ENCODE assay signal across 23 mouse cellular contexts in genomic region chr11:80902664-80903063, GRCm38 (mm10). TPM values are rescaled to one million over a fixed set of nuclear protein-coding genes. Genes with fewer than 3 reads are reported as not detected.
DNase-seq lines count a peak whose midpoint lies in the region; ATAC-seq and TF ChIP-seq lines count a peak whose summit lies in the region.
"Had no signal": no experiment of that assay in that cellular context is flagged by ENCODE, and none has a peak within 500 bp of the region (broad histone marks: within the 10 kb centered on the region; RNA-seq: fewer than 3 reads in every experiment).

No protein-coding gene starts in this region.

- ATAC-seq in kidney, embryonic 15.5 days (replicated peaks; ENCODE audit: low FRiP score) = no peak
- ATAC-seq in kidney, postnatal 0 days (replicated peaks; ENCODE audit: low FRiP score, low read depth) = no peak
- ATAC-seq in Patski = peak; percentile 84
- ATAC-seq: activated CD4-positive, CD25-positive, alpha-beta regulatory T cell, adult 4 months; CD4-positive, CD25-positive, alpha-beta regulatory T cell, adult 4 months had no signal

- H3K36me3 ChIP-seq in kidney, embryonic 15.5 days = no peaks in the 10 kb centered on the region
- H3K36me3 ChIP-seq in kidney, postnatal 0 days (ENCODE audit: insufficient read depth, low read length) = no peaks in the 10 kb centered on the region
- no peaks in the 10 kb centered on the region for H3K36me3 ChIP-seq in hindbrain, embryonic 10.5 days
- H3K36me3 ChIP-seq: G1E had no signal

- in situ Hi-C loops in Patski (cut with MboI; ENCODE audit: low pct_unique_long_range_greater_than_20kb) = no loop called here

- WGBS in kidney, embryonic 15.5 days = 27% methylated on average over 7 of the region's 7 CpGs
- WGBS in kidney, postnatal 0 days = 19% methylated on average over 7 of the region's 7 CpGs
- 77% methylated on average over 7 of the region's 7 CpGs for WGBS in hindbrain, embryonic 10.5 days

- no peak overlapping the region for H3K9ac ChIP-seq in kidney, embryonic 15.5 days
- H3K9ac ChIP-seq in kidney, postnatal 0 days (ENCODE audit: low read depth, low read length) = no peak overlapping the region

- no peak for TF ChIP-seq CTCF in kidney, postnatal 0 days (IDR thresholded peaks at IDR 0.05; ENCODE audit: low read depth)
- TF ChIP-seq CTCF in Patski (IDR thresholded peaks at IDR 0.05) = no peak

- POLR2A ChIA-PET in Patski (lab: Charles Lee) = no interaction called here

- 0 out of 2 replicates have a peak overlapping the region, but pooled peaks have one; percentile 4 for H3K4me2 ChIP-seq in kidney, embryonic 15.5 days
- H3K4me2 ChIP-seq in kidney, postnatal 0 days (ENCODE audit: low read length) = no peak overlapping the region

- CTCF ChIA-PET in Patski (lab: Charles Lee) = interaction anchor here (1.6 kb wide), 1 partner anchor 30 kb away, joined by 4 read pairs; no protein-coding TSS in a partner anchor

- no peaks in the 10 kb centered on the region for H3K9me3 ChIP-seq in kidney, embryonic 15.5 days (replicated peaks)
- H3K9me3 ChIP-seq in kidney, postnatal 0 days (replicated peaks; ENCODE audit: low read length) = no peaks in the 10 kb centered on the region
- H3K9me3 ChIP-seq in hindbrain, embryonic 10.5 days = no peaks in the 10 kb centered on the region

- no peak overlapping the region for H3K4me3 ChIP-seq in kidney, embryonic 15.5 days (replicated peaks)
- H3K4me3 ChIP-seq in kidney, postnatal 0 days (replicated peaks; ENCODE audit: low read depth, low read length) = no peak overlapping the region
- no peak overlapping the region for H3K4me3 ChIP-seq in hindbrain, embryonic 10.5 days

- H3K4me1 ChIP-seq in kidney, embryonic 15.5 days = peaks cover 11% of the 10 kb centered on the region
- H3K4me1 ChIP-seq in kidney, postnatal 0 days (replicated peaks; ENCODE audit: insufficient read depth, low read length) = no peaks in the 10 kb centered on the region
- 0 out of 2 replicates have a peak, but pooled peaks cover 3% of the 10 kb centered on the region for H3K4me1 ChIP-seq in hindbrain, embryonic 10.5 days (replicated peaks)

- no peaks in the 10 kb centered on the region for H3K27me3 ChIP-seq in kidney, embryonic 15.5 days
- H3K27me3 ChIP-seq in kidney, postnatal 0 days (ENCODE audit: insufficient read depth, low read length) = no peaks in the 10 kb centered on the region
- H3K27me3 ChIP-seq in Patski = no peaks in the 10 kb centered on the region
- H3K27me3 ChIP-seq in hindbrain, embryonic 10.5 days (ENCODE audit: insufficient read depth, poor library complexity, severe bottlenecking) = no peaks in the 10 kb centered on the region

- DNase-seq in kidney, postnatal 14 days = no peak
- peak; percentile 39 for DNase-seq in kidney, postnatal 0 days (ENCODE audit: low spot score)
- DNase-seq in kidney, postnatal 4 days = no peak
- no peak for DNase-seq in Patski (ENCODE audit: low read depth, low spot score)
- DNase-seq in fibroblast of lung, adult 2 months (ENCODE audit: low read depth) = peak; percentile 16
- DNase-seq in hindbrain, embryonic 10.5 days (ENCODE audit: low spot score) = no peak
- no peak for DNase-seq in thymus, postnatal 10 days (ENCODE audit: low spot score in 2 of 2)
- DNase-seq: adrenal gland, adult 2 months; adrenal gland, adult 8-10 months; adrenal gland, postnatal 10 days; adrenal gland, postnatal 14 days; adrenal gland, postnatal 25 days; adrenal gland, postnatal 36 days; B cell, adult 2 months; cerebellum, adult 11 months; cerebellum, adult 11-12 months; cerebellum, adult 18-20 months had no signal

- H3K27ac ChIP-seq in kidney, embryonic 15.5 days = no peak overlapping the region
- no peak overlapping the region for H3K27ac ChIP-seq in kidney, postnatal 0 days
- no peak overlapping the region for H3K27ac ChIP-seq in hindbrain, embryonic 10.5 days

RNA-seq across cellular contexts. Expression of gene Spaca3, which starts 44.5 kb away (rescaled TPM):
- not detected in 2 replicates for polyA plus RNA-seq in kidney, embryonic 15.5 days (2015; fragmentation: Nextera tagmentation; extraction: Ambion mirVana)
- not detected in 2 replicates for polyA plus RNA-seq in kidney, postnatal 0 days (2015; fragmentation: Nextera tagmentation; extraction: Ambion mirVana)
- polyA plus RNA-seq in Patski (2021) = not detected
- polyA plus RNA-seq in hindbrain, embryonic 10.5 days (2016; fragmentation: Nextera tagmentation; extraction: Ambion mirVana) = not detected in 2 replicates
- polyA plus RNA-seq: activated CD4-positive, CD25-positive, alpha-beta regulatory T cell, adult 4 months; adrenal gland, adult 2 months; brain, embryonic 14.5 days; C2C12; CD4-positive, CD25-positive, alpha-beta regulatory T cell, adult 4 months; G1E had no signal

Comparison
In these comparisons a context has a peak if more than half of its experiments do, and no peak if none do; other contexts are left out.
1. DNase-seq: peak in kidney, postnatal 0 days (single experiment) and fibroblast of lung, adult 2 months (single experiment); none in kidney, postnatal 14 days (single experiment), kidney, postnatal 4 days (0 of 2), Patski (single experiment), hindbrain, embryonic 10.5 days (single experiment) and thymus, postnatal 10 days (0 of 2).